Mouse (Mus musculus) spleen, postnatal 14 days (tissue): ENCODE data around the gene Cd247.

ENCODE experiments used
- DNase-seq, 2 experiments: peaks; one replicate each; pipeline ENCODE4 v3.0.0; 2021 to 2022; ENCODE audit warnings: low spot score in 2 of 2

Cd247 gene

DNA sequence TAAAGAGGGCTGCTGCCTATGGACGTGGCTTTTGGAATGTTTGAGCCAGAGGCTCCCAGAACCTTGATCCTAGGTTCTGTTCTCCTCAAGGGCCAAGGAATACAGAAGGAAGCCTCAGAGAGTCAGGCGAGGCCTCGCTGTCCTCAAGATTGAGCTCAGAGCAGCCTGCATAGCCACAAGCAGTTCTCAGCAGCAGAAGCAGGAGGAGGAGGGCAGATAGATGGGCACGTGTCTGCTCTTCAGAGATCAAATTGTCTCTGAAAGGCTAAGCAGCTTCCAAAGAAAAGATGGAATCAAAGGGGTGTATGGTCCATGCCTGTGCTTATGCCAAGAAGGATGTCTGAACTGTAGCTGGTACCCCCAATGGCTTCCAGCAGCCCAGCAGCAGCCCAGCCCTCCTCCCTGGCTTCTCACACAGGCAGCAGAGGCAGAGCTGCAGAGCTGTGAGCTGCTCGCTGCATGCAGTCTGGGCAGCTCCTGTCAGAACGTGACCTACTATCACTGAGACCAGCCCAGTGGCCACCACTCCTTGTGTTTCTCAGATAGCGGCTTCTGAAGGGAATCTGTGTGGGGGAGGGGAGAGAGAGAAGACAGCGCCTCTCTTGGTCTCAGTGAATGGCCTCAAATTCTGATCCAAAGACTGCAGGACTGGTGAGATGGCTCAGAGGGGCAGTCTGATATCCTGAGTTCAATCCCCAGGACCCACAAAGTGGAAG, 29.8 kb downstream of the Cd247 start:
- DNase-seq: peak; percentile 13 to 16

DNA sequence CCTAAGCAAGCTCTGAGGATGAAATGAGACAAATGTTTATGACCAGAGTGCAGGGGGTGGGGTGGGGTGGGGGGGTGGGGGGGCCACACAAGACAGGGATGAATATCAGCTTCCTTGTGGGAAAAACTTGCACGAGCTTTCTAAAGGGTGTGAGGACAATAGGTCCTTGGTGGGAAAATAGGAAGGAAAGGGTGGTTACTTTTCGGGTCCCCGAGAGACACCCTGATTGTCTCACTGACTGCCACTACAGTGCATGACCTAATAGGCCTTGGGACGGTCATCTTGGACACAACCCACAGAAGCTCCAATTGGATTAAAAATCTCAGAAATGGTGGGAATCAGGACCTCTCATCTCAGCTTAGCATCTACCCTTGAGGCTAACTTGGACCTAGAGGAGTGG, 30.7 kb downstream of the Cd247 start:
- DNase-seq: no peak

- no peak for DNase-seq
Measured at GRCm38 (mm10) chr1:165822031-165822430, 33.5 kb downstream of the Cd247 start.

DNA sequence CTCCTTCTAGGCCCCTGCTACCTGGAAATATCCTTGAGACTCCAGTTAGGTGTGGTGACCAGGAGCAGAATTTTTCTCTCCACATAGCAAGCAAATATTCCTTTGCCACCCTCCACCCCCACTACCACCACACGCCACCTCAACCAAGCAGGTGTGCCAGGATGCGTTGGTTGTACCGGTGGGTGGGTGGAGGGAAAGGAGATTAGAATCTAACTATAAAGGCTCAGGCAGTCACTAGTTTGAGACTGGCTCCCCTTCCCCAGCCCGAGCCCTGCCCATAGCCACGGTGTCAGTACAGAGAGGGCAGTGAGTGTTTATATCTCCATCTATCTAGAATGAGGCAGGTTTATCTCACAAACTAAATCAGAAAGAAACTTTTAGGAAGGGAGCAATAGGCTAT, 39.7 kb downstream of the Cd247 start:
- DNase-seq: no peak

DNA sequence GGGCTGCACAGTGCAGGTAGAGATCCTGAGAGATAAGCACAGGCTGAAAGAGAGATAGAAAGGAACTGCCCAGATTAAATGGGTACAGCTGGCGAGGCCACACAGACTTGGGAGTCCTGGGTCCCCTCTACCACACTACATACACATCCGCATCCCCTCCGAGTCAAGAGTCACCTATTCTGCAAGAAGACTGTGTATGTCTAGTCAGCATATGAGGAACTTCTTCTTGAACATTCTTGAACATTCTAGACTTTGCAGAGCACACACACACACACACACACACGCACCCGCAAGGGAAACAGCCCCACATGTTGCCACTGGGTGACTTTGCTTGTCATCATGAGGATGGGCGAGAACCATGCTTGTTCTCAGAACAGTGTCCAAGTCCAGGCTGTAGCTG, 40.1 kb downstream of the Cd247 start:
- no peak for DNase-seq

DNA sequence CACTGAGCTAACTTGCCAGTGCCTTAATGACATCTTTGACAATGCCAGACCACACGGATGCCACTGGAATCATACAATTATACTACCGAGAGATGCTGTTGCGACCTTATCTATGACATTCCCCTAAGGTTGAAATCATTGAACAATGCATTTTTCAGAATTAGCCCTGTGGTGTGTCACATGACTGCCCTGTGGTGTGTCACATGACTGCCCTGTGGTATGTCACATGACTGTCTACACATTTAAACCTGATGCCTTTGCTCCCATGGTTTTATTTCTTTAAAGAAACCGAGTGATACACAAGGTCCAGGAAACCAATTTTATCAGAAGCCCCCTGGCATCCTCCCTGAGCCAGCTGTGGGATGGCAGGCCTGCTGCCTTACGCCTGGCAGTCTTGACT, 41.4 kb downstream of the Cd247 start:
- no peak for DNase-seq

DNA sequence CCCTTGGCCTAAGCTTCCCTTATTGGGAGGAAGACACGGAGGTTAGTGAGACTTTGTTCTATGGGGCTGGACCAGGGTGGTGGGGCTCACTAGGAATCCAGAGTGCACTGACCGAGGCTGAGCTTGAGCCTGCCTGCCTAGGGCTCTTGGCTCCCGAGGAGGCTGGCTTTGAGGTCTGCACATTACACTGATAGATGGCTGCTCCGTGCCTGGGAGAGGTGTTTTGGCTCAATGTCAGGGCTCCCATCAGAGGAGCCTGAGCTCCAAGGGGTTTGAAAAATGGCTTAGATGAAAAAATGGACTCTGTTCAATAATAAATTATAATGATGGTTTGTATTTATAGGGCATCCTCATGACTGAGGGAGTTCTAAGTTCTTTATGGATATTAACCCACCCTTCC, 44.8 kb downstream of the Cd247 start:
- DNase-seq: no peak

DNA sequence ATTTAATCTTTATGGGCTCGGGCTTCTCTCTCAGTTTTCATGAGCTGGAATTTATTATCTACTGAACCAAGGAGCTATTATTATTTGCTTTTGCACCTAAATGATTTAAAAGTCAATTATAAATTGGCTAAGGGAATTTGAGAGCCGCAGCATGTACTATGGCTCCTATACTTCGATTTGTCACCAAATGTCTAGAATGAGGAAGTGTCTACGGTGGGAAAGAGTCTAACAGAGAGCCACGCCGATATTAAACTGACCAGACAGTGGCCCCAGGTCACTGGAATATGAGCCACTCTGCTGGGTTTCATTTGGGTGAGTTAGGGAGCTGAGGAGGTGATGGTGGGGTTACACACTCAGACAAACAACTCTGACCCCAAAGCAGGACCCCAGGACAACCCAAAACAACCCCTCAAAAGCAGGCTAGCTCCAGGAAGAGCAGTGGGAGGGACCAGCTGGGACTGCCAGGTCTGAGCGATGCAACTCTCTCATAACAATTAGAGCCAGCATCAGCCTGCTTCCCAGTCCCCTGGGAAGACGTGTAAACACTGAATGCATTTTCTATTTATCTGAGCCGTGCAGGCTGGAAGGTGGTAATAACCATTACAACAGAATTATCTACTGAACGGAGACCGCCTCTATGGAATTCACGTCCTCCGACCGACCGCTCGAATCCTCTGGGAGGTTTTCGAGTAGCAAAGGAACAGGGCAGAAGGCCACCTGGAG, 45.6 kb downstream of the Cd247 start:
- no peak for DNase-seq

DNA sequence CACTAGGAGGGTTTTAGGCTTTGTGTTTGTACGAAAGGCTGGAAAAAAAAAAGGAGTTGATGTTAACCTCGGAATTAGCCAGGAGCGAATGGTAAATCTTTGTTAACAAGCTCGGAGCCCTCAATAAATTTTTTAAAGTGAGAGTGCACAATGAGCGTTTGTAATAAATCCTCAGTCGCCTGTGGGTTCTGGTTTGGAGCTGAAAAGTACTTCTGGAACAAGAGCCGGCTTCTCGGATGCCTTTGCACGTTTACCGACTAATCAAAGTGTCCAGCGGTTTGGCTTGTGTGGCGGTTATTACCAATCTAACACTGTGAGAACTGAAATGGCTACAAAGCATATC, 46.1 kb downstream of the Cd247 start:
- no peak for DNase-seq

DNA sequence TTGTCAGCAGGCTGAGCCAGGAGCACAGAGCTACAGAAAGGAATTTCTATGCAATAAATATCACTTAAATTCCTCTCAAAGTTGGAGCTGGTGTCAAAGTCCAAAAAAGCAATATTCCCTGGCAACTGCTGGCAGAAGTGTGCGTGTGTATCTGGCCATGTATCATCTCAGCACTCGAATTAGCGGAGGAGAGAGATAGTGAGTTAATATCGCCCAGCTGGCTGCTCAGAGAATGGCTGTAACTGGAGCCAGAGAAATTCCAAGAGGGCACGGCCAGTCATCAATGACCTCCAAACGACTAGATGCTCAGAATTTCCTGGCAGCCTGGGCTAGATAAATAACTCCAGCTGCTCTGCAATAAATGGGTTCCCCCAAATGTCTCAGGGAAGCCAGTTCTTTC, 48.0 kb downstream of the Cd247 start:
- no peak for DNase-seq

GRCm38 (mm10) chr1:165837546-165837945, 49.1 kb downstream of the Cd247 start:
- no peak for DNase-seq

GRCm38 (mm10) chr1:165839201-165839600, 50.7 kb downstream of the Cd247 start:
- DNase-seq: no peak

GRCm38 (mm10) chr1:165840548-165841230, 52.2 kb downstream of the Cd247 start:
- no peak for DNase-seq

GRCm38 (mm10) chr1:165842170-165842569, 53.7 kb downstream of the Cd247 start:
- DNase-seq: no peak

DNA sequence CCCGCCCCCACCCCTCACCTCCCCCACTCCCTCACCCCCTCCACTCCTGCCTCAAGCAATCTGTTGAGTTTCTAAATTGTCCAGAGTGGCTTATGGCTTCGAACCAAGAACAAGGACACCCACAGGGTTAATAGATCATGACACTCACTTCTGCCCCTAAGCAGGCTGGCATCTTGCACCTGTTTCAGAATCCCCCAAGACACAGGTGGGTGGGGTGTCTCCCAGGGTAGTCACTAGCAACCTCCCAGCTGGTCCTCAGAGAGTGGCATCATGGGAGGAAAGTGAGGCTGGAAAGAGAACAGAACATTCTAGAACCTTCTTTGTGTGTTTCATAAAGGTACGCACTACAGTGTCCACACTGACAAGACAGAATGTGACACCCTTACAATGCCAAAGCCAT, 55.1 kb downstream of the Cd247 start:
- no peak for DNase-seq

DNA sequence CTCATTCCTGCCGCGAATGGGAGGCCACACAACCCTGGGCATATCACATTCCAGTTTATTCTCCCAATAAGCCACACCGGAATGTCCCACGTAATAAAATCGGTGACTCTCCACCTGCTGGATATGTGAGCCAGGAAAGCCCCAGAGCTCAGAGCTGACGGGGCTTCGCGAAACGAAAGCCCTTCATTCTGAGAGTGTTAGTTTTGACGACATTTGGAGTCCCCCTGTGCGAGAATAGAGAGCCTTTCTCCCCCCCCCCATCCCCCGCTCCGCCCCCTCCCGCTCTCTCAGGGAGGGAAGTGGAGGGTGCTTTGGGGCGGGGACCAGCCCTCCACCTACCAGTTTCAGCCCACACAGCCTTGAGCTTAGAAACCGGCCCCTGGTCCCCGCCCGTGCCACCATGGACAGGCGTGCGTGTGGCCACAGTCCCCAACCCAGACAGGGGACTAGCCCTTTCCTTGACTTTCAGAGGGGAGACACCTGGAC, 56.0 kb downstream of the Cd247 start:
- peak in 1 of 2 experiments; percentile 21 for DNase-seq

GRCm38 (mm10) chr1:165844956-165845355, 56.5 kb downstream of the Cd247 start:
- DNase-seq: peak; percentile 17 to 24

DNA sequence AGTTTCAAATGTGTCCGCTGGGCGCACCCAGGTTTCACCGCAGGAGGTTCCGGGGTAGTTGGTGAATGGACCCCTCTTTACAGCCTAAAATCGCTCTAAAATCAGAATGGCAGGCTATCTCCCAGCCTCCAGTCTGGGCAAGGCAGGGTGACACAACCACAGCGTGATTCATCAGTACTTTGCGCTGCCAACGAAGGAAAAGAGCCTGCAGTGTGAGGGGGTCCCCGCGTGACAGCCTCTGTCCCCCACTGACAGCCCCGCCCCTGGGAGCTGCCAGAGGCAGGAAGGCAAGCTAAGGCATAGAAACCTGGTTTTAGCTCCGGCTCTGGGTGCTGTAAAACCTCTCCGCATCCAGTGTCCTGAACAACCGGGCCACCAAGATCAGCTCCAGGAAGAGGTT, 56.9 kb downstream of the Cd247 start:
- no peak for DNase-seq

- no peak for DNase-seq
Measured at GRCm38 (mm10) chr1:165848417-165848816, 59.9 kb downstream of the Cd247 start.

- peak in 1 of 2 experiments; percentile 20 for DNase-seq
Measured at GRCm38 (mm10) chr1:165848881-165849280, 60.4 kb downstream of the Cd247 start.

DNA sequence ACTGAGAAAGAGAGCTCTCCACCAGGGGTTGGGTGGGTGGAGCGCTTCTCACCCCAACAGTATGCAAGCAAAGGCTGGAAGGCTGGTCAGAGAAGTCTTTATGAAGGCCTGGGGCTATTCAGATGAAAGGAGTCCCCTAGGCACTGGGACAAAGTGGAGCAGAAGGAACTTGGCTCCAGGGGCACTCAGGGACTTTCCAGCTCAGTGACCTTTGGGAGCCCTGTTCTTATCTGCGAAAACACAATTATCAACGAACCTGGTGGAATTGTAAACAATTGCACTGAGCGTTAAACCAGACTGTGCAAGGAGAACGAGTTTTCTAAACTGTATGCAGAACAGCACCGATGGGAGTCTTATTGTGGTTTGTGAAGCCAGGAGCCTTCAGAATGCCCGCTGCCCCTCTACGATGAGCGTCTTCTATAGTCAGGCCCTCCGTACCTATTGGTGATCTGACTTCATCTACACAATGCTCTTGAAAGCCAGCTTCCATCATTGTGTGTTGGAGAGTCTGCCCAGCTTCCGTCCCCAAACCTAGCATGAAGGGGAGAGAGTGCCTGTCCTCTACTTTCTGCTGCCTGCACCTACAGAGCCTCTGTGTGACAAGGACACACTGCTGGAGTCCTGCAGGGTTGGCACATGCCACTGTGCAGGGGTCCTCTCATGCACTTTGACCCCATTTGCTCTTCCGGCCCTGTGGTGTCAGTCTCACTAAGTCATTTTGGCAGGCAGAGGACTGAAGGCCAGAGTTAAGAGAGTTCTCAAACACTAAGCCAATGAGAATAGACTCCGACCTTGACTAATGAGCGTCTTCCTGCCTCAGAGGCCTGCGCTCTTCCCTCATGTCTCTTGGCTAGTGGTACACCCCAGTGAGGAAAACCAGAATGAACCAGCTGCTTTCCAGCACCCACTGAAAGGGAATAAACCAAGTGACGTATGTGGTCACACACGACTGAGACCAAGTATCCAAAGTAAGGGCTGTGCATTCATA, 61.3 kb downstream of the Cd247 start:
- DNase-seq: no peak

GRCm38 (mm10) chr1:165852131-165852530, 63.6 kb downstream of the Cd247 start:
- no peak for DNase-seq
